Mouse (Mus musculus): ENCODE measurements around the gene Prkch.
"Not testable (repeated sequence)": the region's sequence is repeated elsewhere in the genome, so short reads cannot be mapped to it uniquely, and the experiment has no call there.

DNA sequence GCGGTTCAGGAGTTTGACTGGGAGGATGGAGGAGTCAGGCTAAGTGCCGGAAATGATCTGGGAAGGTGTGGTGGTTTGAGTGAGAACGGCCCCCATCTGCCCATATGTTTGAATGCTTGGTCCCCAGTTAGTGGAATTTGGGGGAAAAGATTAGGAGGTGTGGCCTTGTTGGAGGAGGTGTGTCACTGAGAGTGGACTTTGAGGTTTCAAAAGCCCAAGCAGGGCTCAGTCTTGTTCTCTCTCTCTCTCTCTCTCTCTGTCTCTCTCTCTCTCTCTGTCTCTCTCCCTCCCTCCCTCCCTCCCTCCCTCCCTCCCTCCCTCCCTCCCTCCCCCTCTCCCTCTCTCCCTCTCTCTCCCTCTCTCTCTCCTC lies 46.5 kb upstream of the Prkch start:
- not testable (repeated sequence) for TF ChIP-seq POLR2A (IDR thresholded peaks at IDR 0.05; ENCODE audit: control insufficient read depth, low read depth, low read length); CTCF (IDR thresholded peaks at IDR 0.05; ENCODE audit: control insufficient read depth, insufficient read depth, insufficient replicate concordance, low read depth, low read length)
